Mouse (Mus musculus): ENCODE results near the gene Sh3bp1.

Sh3bp1 gene

DNA sequence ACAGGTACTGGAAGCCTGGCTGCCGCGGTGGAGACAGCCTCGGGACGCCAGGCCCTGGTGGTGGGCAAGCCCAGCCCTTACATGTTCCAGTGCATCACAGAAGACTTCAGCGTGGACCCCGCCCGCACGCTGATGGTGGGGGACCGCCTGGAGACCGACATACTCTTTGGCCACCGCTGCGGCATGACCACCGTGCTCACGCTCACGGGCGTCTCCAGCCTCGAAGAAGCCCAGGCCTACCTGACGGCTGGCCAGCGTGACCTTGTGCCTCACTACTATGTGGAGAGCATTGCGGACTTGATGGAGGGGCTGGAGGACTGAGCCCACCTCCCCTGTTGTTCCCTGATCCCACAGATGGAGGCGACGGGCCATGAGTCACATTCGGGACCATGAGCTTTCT, 18.6 kb downstream of the Sh3bp1 start:
- no peak for DNase-seq

GRCm38 (mm10) chr15:78919914-78920313, 20.3 kb downstream of the Sh3bp1 start:
- no peak for DNase-seq

GRCm38 (mm10) chr15:78922700-78923099, 23.1 kb downstream of the Sh3bp1 start:
- no peak for DNase-seq

GRCm38 (mm10) chr15:78923585-78923984, 24.0 kb downstream of the Sh3bp1 start:
- DNase-seq, result no peak

DNA sequence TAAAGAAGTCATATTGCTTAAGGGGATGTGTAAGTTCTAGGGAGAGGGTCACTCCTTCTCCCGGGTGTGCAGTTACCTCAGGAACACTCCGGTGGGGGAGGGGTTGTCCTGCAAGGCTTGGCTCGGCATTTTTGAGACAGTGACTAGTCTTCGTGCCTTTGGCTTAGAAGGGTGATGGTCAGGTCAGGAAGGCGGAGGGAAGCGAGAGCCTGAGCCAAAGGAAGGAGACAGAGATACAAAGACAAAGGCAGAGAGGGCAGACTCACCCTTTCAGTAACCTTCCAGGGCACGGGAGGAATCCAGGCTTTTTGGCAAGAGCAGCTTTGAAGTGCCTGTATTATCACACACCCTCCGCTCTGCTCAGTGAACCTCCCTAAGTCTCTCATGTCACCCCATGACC, 25.6 kb downstream of the Sh3bp1 start:
- DNase-seq, result no peak

GRCm38 (mm10) chr15:78926021-78926919, 26.7 kb downstream of the Sh3bp1 start, which contains the start of gene Lgals1:
TSS of gene Lgals1 (plus strand) at chr15:78926725.
- peak; percentile 87 for DNase-seq

DNA sequence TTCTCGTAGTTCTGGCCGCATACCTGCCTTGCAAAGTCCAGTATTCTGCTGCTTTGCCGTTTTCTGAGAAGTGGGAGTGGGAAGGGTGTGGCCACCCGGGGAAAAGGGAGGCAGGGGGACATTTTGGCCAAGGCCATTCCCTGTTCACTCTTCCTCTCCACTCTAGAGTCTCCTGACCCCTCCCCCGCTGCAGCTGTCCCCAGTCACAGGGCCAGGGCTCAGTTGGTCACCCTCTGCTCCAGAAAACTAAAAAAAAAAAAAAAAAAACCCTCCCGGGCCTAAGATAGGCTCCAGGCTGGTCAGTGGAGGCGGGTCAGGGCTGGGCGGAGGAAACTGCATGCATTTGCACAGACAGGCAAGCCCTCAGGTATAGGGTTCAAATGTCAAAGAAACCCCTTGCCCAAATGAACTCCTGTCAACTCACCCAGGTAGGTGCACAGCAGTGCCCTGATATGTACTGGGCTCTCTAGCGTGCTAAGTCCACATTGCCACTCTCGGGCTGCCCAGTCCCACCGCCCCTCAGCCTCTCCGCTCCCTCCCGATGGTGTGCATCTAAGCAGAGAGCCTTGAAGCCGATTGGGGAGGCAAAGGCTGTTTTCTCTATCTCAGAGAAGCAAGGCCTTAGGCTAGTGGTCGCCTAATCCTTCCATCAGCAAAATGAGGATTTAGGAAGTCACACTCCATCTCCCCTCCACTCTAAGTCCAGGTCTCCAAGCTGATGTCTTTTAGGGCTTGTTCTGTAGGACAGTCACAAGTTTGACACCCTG, 27.6 kb downstream of the Sh3bp1 start:
- DNase-seq, result peak; percentile 28

- peak; percentile 76 for DNase-seq
Measured at GRCm38 (mm10) chr15:78927788-78928457, 28.4 kb downstream of the Sh3bp1 start.

DNA sequence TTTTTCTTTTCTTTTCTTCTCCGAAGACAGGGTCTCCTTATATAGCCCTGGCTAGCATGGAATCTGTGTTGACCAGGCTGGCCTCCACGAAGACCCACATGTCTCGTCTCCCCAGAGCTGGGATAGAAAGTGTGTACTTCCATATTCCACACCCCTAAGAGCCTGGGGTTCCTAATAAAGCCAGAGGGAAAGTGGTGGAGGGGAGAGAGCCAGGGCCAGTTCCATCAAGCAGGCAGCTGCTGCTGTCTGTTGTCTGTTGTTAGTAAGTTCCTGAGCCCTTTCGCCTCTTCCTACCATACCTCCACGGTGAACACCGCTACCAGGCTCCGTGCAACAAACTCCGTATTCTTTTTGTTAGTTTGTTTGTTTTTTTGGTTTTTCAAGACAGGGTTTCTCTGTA, 29.0 kb downstream of the Sh3bp1 start:
- no peak for DNase-seq

DNA sequence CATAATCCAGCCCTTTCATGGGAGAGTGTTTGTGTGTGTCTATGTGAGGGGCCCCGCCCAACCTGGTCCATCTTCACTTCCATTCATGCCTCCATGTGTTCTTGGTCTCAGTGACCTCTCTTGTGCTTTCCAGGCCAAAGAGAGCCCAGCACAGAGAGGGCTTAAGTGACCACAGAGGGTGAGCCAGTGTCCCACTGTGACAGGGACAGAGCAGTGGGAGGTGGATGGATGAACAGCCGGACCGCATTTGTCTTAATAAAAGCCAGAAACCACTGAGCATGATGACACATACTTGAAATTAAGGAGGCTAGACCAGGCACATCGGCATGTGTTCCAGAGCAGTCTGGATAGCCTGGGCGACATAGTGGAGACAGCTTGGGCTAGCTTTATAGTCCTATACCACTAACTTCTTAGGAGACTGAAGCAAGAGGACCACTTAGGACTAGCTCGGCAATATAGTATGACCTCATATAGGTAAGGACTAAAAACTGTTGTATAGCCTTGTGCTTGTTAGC, 30.7 kb downstream of the Sh3bp1 start:
- no peak for DNase-seq

GRCm38 (mm10) chr15:78930801-78931426, 31.3 kb downstream of the Sh3bp1 start:
- DNase-seq, result no peak

GRCm38 (mm10) chr15:78931577-78931976, 32.0 kb downstream of the Sh3bp1 start:
- peak; percentile 70 for DNase-seq

DNA sequence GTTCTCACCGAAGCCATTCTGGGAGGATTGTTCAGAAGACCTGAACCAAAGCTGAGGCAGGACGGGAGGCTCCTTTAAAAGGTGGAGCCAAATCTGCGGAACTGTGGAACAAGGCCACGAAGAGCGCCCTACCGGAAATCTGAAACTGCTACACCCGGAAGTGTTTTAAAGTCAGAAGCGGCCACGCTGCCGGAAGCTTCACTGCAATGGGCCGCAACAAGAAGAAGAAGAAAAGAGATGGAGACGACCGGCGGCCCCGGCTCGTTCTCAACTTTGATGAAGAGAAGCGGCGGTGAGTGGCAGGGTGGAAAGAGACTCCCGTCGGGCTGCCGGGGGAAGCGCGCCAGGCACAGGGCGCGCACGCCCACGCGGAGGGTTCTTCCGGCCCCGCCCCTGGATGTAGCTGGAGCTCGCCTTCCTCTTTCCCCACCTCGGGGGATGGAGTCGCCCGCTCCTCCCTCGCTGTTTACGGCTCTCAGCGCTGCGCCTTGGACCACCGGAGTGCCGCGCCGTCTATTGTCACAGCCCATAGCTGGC, 35.3 kb downstream of the Sh3bp1 start, which contains the start of gene Nol12:
TSS of gene Nol12 (plus strand) at position 150 of the 537 bp plus-strand sequence.
- DNase-seq, result peak; percentile 83

DNA sequence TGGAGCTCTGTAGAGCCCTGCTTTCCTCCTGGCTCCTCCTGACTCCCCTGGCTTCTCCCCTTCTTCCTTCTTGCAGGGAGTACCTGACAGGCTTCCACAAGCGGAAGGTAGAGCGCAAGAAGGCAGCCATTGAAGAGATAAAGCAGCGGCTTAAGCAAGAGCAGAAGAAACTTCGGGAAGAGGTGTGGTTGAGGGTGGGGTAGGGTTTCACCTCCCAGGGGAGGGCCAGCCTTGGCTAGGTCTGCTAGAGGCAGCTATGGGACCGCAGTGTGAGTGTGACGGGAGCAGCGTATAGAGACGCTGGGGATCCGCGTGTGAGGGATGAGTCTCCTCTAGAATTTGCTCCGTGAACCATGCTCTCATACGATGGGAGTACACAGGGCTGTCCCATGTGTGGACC, 36.8 kb downstream of the Sh3bp1 start:
- DNase-seq, result no peak

GRCm38 (mm10) chr15:78937311-78937710, 37.7 kb downstream of the Sh3bp1 start:
- no peak for DNase-seq

DNA sequence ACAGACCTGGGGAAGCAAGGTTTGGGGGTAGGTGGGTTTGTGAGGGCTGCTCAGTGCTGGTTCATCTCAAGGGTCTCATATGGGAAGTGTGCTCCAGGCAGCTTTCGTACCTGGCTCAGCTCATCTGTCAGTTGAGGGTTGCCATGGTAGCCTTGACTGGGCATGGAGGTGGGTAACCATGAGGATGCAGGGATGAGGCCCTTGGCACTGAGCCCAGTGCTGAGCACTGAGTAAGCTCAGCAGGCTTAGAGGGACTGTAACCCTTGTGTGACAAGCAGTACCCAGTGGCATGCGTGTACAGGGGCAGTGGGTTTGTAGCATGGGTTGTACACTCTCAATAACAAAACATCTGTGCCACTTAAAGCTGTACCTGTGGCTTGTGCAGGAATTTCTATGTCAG, 38.4 kb downstream of the Sh3bp1 start:
- no peak for DNase-seq

- no peak for DNase-seq
Measured at GRCm38 (mm10) chr15:78940325-78940724, 40.8 kb downstream of the Sh3bp1 start.

GRCm38 (mm10) chr15:78942663-78943062, 43.1 kb downstream of the Sh3bp1 start:
- DNase-seq, result peak; percentile 84

GRCm38 (mm10) chr15:78946232-78946631, 46.7 kb downstream of the Sh3bp1 start:
- no peak for DNase-seq

GRCm38 (mm10) chr15:78947657-78948056, 48.1 kb downstream of the Sh3bp1 start, which contains the start of gene Triobp:
TSS of gene Triobp (plus strand) at chr15:78947724.
- peak; percentile 85 for DNase-seq

- DNase-seq, result no peak
Measured at GRCm38 (mm10) chr15:78948152-78948725, 48.7 kb downstream of the Sh3bp1 start.

DNA sequence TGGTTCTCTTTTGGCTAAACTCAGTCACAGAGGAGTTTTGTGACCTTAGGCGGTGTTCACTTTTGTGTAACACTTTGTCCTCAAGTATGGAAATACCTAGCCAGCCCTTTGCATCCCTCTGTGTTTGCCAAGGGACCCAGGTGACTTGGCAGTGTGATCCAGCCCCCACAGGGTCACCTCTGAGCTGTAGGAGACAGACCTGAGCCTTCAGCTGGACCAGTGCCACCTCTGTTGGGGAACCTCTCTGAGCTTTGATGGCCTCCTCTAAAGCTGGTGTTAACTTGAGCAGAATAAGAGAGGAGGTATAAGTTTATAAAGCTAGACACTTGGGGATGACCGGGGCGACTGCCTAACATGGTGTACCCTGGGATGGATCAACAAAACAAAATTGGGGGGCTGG, 49.3 kb downstream of the Sh3bp1 start:
- DNase-seq, result no peak
